Mouse (Mus musculus) thymus, adult 2 months (tissue): Measurements from ENCODE around the gene Snap23. TPM values are rescaled to one million over a fixed set of nuclear protein-coding genes. Genes with fewer than 3 reads are reported as not detected.
"Not testable (repeated sequence)": the region's sequence is repeated elsewhere in the genome, so short reads cannot be mapped to it uniquely, and the experiment has no call there.

ENCODE experiments used
- DNase-seq: peaks from one replicate; pipeline ENCODE4 v3.0.0; 2021
- H3K27ac ChIP-seq: fragments of 200-500 bp; 2 replicates; pipeline ENCODE4 v1.5.1; 2012; ENCODE audit warnings: low read length, control low read depth; ENCODE audit not compliant: control insufficient read depth, insufficient read depth
- H3K27me3 ChIP-seq: fragments of 200-500 bp; 2 replicates; pipeline ENCODE4 v1.6.1; 2012; ENCODE audit warnings: mild to moderate bottlenecking, low read length, moderate library complexity, mixed read lengths; ENCODE audit not compliant: control insufficient read depth, insufficient read depth
- H3K36me3 ChIP-seq: fragments of 200-500 bp; 2 replicates; pipeline ENCODE4 v1.6.1; 2012; ENCODE audit warnings: mild to moderate bottlenecking, low read length, moderate library complexity; ENCODE audit not compliant: control insufficient read depth, insufficient read depth
- H3K4me1 ChIP-seq: fragments of 200-500 bp; replicated peaks from 2 replicates; pipeline ENCODE4 v1.6.1; 2012; ENCODE audit warnings: low read length; ENCODE audit not compliant: control insufficient read depth, insufficient read depth
- H3K4me3 ChIP-seq: fragments of 200-500 bp; 2 replicates; pipeline ENCODE4 v1.5.1; 2012; ENCODE audit warnings: mild to moderate bottlenecking, low read length, control low read depth, moderate library complexity; ENCODE audit not compliant: control insufficient read depth, insufficient read depth
- CTCF ChIP-seq: fragments of 200-500 bp; IDR thresholded peaks from 2 replicates; pipeline ENCODE4 v1.5.1; 2012; ENCODE audit warnings: mild to moderate bottlenecking, control low read depth, low read length, moderate library complexity, borderline replicate concordance; ENCODE audit not compliant: control insufficient read depth, poor library complexity, insufficient read depth; ENCODE audit errors: extremely low read depth
- POLR2A ChIP-seq: fragments of 200-500 bp; IDR thresholded peaks from 2 replicates; pipeline ENCODE4 v1.6.1; 2012; ENCODE audit warnings: mild to moderate bottlenecking, low read length, control low read depth, moderate library complexity; ENCODE audit not compliant: control insufficient read depth, poor library complexity, insufficient read depth; ENCODE audit errors: extremely low read depth
- WGBS: fragments of 180-500 bp; shearing (Covaris S2); methylation state at CpG from one replicate; pipeline ENCODE4 v1.1.7; 2018; 5-methylcytosine and 5-hydroxymethylcytosine counted together
- polyA plus RNA-seq: library from polyadenylated mRNA; depleted of rRNA; stranded (reverse); fragments of >200 nt; gene quantifications from 2 replicates; pipeline ENCODE4 v1.2.3, GENCODE M21; 2012

Snap23 gene
- polyA plus RNA-seq, 1 experiment, result 7.0 TPM

DNA sequence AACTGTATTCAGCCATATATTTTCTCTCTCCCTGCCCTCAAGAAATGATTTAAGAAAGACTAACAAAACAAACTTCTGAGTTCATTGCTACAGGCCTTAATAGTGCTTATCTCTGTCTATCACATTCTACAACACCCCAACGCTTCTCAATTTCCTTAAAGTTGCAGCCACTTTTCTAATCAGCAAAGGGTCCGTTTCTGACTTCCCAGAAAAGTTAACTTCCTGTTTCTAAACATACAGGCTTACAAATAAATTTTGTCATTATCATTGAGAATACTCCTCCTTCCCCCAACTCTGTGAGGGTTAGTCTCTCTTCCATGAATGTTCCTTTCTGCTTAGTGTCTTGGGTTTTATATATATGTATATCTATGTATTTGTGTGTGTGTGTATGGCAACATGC, 2.1 kb upstream of the Snap23 start:
- Histone ChIP-seq H3K4me1 (peaks cover 4% of the 10 kb centered on the region; the same call in 1 of the 2 replicates), H3K27ac (no peak overlapping the region), H3K36me3 (no peaks in the 10 kb centered on the region), H3K4me3 (no peak overlapping the region), H3K27me3 (no peaks in the 10 kb centered on the region)
- TF ChIP-seq CTCF (no peak), POLR2A (no peak)
- DNase-seq, result no peak
- 65% methylated on average over 2 of the region's 2 CpGs for WGBS

DNA sequence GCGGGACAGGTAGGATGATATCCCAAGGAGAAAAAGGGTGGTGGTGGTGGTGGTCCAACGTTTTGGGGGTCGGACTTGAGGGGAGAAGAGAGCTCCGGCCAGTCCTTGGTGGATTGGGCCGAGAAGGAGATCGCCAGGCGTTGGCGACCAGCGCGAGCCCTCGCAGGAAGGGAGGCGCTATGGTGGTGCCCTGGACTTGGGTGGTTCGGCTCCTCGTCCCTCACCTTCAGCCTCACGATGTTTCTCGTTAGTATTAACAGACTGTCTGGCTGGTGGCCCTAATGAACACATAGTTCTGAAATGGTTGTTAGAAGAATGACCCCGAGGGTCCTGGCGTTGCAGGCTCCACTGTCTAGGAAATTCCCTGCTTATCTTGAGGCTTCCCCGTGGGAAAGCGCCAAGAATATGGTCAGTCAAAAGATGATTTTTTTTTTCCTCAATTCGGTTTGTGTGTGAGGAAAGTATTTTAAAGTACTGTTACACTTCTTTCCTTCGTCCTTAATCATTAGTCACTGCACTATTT, 388 bp downstream of the Snap23 start:
- TF ChIP-seq POLR2A (no peak), CTCF (no peak; the same call in 1 of the 2 replicates)
- Histone ChIP-seq H3K27ac (no peak overlapping the region; the same call in 1 of the 2 replicates), H3K4me3 (peak overlapping the region; percentile 70), H3K27me3 (no peaks in the 10 kb centered on the region), H3K4me1 (peaks cover 4% of the 10 kb centered on the region; the same call in 1 of the 2 replicates), H3K36me3 (peaks cover 4% of the 10 kb centered on the region; the same call in 1 of the 2 replicates)
- under 1% methylated on average over 22 of the region's 22 CpGs for WGBS
- DNase-seq, result no peak

- no peak overlapping the region for H3K27ac ChIP-seq
- no peak overlapping the region for H3K4me3 ChIP-seq
- peaks cover 4% of the 10 kb centered on the region; the same call in 1 of the 2 replicates for H3K4me1 ChIP-seq
- TF ChIP-seq CTCF (no peak), POLR2A (no peak)
- no peaks in the 10 kb centered on the region for H3K27me3 ChIP-seq
- peaks cover 4% of the 10 kb centered on the region; the same call in 1 of the 2 replicates for H3K36me3 ChIP-seq
- DNase-seq, result no peak
- WGBS, result 98% methylated on average over 3 of the region's 3 CpGs
These were observed 3.6 kb downstream of the Snap23 start for GRCm38 (mm10) chr2:120571081-120571480.

DNA sequence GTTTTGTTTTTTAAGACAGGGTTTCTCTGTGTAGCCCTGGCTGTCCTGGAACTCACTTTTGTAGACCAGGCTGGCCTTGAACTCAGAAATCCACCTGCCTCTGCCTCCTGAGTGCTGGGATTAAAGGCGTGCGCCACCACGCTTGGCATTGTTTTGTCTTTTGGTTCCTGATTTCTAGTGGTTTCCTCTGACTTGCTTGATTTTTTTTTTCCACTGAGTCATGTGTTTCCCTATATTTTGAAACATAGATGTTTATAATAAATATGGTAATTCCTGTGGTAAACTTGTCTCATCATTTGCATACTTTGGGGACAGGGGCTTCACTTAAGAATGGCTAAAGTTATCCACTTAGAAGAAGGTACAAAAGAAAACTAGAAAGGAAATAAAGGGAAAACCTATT, 4.7 kb downstream of the Snap23 start:
- H3K27me3 ChIP-seq, H3K27ac ChIP-seq, H3K36me3 ChIP-seq, H3K4me3 ChIP-seq, DNase-seq, H3K4me1 ChIP-seq: not testable (repeated sequence)
- 93% methylated on average over 3 of the region's 3 CpGs for WGBS

DNA sequence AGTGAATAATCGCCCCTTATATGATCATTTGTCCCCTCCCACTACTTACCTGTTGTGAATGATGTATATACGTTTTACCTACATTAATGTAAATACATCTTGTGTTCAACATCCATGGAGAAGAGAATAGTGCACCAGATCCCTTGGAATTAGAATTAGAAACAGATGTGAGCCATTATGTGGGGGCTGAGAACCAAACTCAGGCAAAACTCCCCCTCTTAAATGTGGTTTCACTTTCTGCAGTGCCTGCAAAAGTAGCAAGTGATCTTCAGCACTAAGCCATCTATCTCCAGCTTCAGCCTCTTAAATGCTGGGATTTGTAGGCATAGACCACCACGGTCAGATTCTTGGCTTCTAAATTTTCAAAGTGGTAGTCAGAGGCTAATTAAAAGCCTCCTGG, 7.7 kb downstream of the Snap23 start:
- H3K4me3 ChIP-seq, result no peak overlapping the region
- peaks cover 4% of the 10 kb centered on the region; the same call in 1 of the 2 replicates for H3K36me3 ChIP-seq
- H3K27me3 ChIP-seq, result no peaks in the 10 kb centered on the region
- H3K27ac ChIP-seq, result no peak overlapping the region
- no peak for TF ChIP-seq CTCF
- no peak for TF ChIP-seq POLR2A
- H3K4me1 ChIP-seq, result no peaks in the 10 kb centered on the region; the same call in 1 of the 2 replicates
- DNase-seq, result no peak
- 71% methylated on average over 3 of the region's 3 CpGs for WGBS

- Histone ChIP-seq H3K4me3 (no peak overlapping the region), H3K36me3 (peaks cover 4% of the 10 kb centered on the region; the same call in 1 of the 2 replicates), H3K27me3 (no peaks in the 10 kb centered on the region), H3K27ac (no peak overlapping the region), H3K4me1 (no peaks in the 10 kb centered on the region; the same call in 1 of the 2 replicates)
- TF ChIP-seq POLR2A (no peak), CTCF (no peak)
- WGBS, result 79% methylated on average over 2 of the region's 2 CpGs
- no peak for DNase-seq
These were observed 8.5 kb downstream of the Snap23 start for GRCm38 (mm10) chr2:120575978-120576377.

DNA sequence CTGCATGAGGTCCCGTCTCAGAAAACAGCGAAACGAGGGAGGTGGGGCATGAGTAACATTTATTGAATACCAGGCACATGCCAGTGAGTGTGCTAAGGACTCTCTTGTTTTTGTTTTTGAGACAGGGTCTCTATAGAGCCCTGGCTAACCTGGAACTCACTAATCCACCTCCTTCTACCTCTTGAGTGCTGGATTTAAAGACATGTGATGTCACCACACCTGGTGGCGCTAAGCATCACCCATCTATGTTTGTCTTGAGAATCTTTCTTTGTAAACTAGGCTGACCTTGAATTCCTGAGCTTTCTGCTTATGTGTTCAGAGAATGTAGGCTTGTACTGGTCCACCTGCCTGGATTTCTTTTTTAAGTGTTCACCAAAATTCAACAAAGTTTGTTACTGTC, 10.3 kb downstream of the Snap23 start:
- DNase-seq, result no peak
- Histone ChIP-seq H3K4me1 (no peaks in the 10 kb centered on the region; the same call in 1 of the 2 replicates), H3K27me3 (no peaks in the 10 kb centered on the region), H3K4me3 (no peak overlapping the region), H3K27ac (no peak overlapping the region), H3K36me3 (no peaks in the 10 kb centered on the region)
- TF ChIP-seq POLR2A (no peak), CTCF (no peak)
- 75% methylated on average over 4 of the region's 4 CpGs for WGBS
